Mouse (Mus musculus) liver, postnatal 0 days (tissue): ENCODE measurements at regions not wholly inside any gene's neighbourhood (a gene's known extent, or its start where the extent isn't known, plus 50 kb on each side); places are given as distances from the start of the nearest gene placed in this dataset.

Source experiments
- CTCF ChIP-seq: sonication (generic); IDR thresholded peaks from 2 replicates; pipeline ENCODE4 v1.5.1; 2016; ENCODE audit warnings: antibody characterized with exemption, low read depth
- EP300 ChIP-seq: IDR thresholded peaks from 2 replicates; pipeline ENCODE4 v1.6.1; 2016; ENCODE audit warnings: antibody characterized with exemption, low read depth, mild to moderate bottlenecking

DNA sequence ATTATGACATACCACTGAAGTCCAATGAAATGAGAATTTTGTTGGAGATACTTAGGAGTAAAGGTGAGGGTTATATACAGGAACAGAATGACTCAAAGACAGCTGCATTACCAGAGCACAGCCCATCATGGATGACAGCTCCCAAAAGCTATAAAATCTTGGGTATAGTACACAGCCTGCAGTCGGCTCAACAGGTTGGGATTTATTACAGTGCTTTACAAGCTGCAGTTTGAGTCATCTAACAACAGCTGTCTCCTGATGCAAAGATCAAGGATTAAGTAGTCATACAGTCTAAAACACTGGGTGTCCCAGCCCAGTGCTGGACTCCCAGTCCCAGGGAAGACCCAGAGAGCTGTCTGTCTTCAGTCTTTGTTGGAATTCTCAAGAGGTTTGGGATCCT, 110.9 kb downstream of the Vgll3 start:
- TF ChIP-seq CTCF (no peak), EP300 (no peak)
